Mouse (Mus musculus): ENCODE measurements around the gene Dock10.

DNA sequence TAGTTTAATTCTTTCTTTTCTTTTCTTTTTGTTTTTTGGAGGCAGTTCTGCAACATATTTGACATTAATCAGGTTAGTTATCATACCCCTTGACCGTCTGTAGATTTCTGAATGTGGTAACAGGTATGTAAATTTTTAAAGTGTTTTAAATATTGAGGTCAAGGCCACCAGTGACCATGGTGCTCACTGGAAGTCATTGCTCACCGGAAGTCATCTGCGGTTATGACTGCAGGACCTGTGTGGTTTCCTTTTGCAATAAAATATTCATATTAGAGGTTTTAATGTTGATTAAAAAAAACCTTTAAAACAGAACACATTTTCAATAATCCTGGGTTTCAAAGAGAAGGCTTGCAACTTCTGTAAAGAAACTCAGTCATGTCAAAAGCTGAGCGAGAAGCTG is 28.2 kb downstream of the Dock10 start:
- TF ChIP-seq GATA1 (IDR thresholded peaks at IDR 0.05; ENCODE audit: borderline replicate concordance, low read length) (no peak), FLI1 (IDR thresholded peaks at IDR 0.05; ENCODE audit: low read length) (no peak)
